Comparison of ENCODE assay signal across 8 mouse cellular contexts in genomic region chr10:66909204-66909889, GRCm38 (mm10).
DNase-seq lines count a peak whose midpoint lies in the region; ATAC-seq and TF ChIP-seq lines count a peak whose summit lies in the region.

No protein-coding gene starts in this region.

- 5% methylated on average over 12 of the region's 12 CpGs for WGBS in liver, adult 2 months
- WGBS in liver, embryonic 12.5 days (ENCODE audit: insufficient replicate concordance), result 14% methylated on average over 12 of the region's 12 CpGs
- WGBS in limb, embryonic 14.5 days, result 16% methylated on average over 12 of the region's 12 CpGs

- TF ChIP-seq CTCF in liver, adult 2 months (IDR thresholded peaks at IDR 0.05; ENCODE audit: low read depth, low read length), result peak; percentile 74

- peak; percentile 77 for DNase-seq in liver, adult 2 months (ENCODE audit: extremely low read depth, low read depth, low spot score)
- DNase-seq in NIH3T3 (ENCODE audit: low read depth), result peak; percentile 88
- DNase-seq in cerebellum, postnatal 4 days (ENCODE audit: low spot score in 2 of 2), result peak; percentile 45 to 72
- peak; percentile 91 for DNase-seq in limb, embryonic 14.5 days (ENCODE audit: low spot score)
- no peak for DNase-seq in frontal cortex, postnatal 10 days (ENCODE audit: low spot score in 2 of 2)

- no peaks in the 10 kb centered on the region for H3K79me2 ChIP-seq in liver, adult 2 months (ENCODE audit: control insufficient read depth, insufficient read depth, low read length)

- no peak for TF ChIP-seq POLR2A in liver, adult 2 months (IDR thresholded peaks at IDR 0.05; ENCODE audit: extremely low read depth, insufficient read depth, low read length)
- no peak for TF ChIP-seq POLR2A in limb, embryonic 14.5 days (IDR thresholded peaks at IDR 0.05; ENCODE audit: borderline replicate concordance, extremely low read depth, insufficient read depth, insufficient read length)

- no peak overlapping the region for H3K4me3 ChIP-seq in liver, adult 2 months (ENCODE audit: insufficient read depth, low read depth, low read length)
- H3K4me3 ChIP-seq in liver, embryonic 12.5 days, result no peak overlapping the region
- H3K4me3 ChIP-seq in limb, embryonic 14.5 days (replicated peaks; ENCODE audit: low read length), result no peak overlapping the region

- peak overlapping the region; percentile 63 for H3K27ac ChIP-seq in liver, adult 2 months (replicated peaks; ENCODE audit: insufficient read depth, low read depth, low read length)
- no peak overlapping the region for H3K27ac ChIP-seq in liver, embryonic 12.5 days
- no peak overlapping the region for H3K27ac ChIP-seq in limb, embryonic 14.5 days (replicated peaks; ENCODE audit: low read depth, low read length)

- H3K4me2 ChIP-seq in liver, embryonic 12.5 days, result no peak overlapping the region
- no peak overlapping the region for H3K4me2 ChIP-seq in limb, embryonic 14.5 days (replicated peaks; ENCODE audit: low read depth, low read length, severe bottlenecking)

- H3K4me1 ChIP-seq in liver, adult 2 months (ENCODE audit: control insufficient read depth, insufficient read depth, low read length), result peaks cover 22% of the 10 kb centered on the region
- H3K4me1 ChIP-seq in liver, embryonic 12.5 days, result peaks cover 49% of the 10 kb centered on the region
- peaks cover 13% of the 10 kb centered on the region for H3K4me1 ChIP-seq in limb, embryonic 14.5 days (ENCODE audit: control insufficient read depth, insufficient read depth, low read length)

- H3K9ac ChIP-seq in liver, adult 2 months (ENCODE audit: low read depth, low read length), result no peak overlapping the region
- no peak overlapping the region for H3K9ac ChIP-seq in liver, embryonic 12.5 days
- H3K9ac ChIP-seq in limb, embryonic 14.5 days (ENCODE audit: low read depth, low read length, severe bottlenecking), result no peak overlapping the region

- no peaks in the 10 kb centered on the region for H3K9me3 ChIP-seq in liver, embryonic 12.5 days (replicated peaks)
- H3K9me3 ChIP-seq in limb, embryonic 14.5 days (ENCODE audit: control insufficient read depth, low read length), result no peaks in the 10 kb centered on the region

- no peak for ATAC-seq in liver, embryonic 12.5 days
- ATAC-seq in hematopoietic stem cell, adult 5-6 weeks (replicated peaks in 1 of 2; ENCODE audit: insufficient read depth in 1 of 2, low FRiP score in 2 of 2, low TSS enrichment in 1 of 2, low read depth in 1 of 2, poor library complexity in 2 of 2, severe bottlenecking in 2 of 2), result peak; percentile 48 to 51; a peak in 2 of 4 replicates
- ATAC-seq in limb, embryonic 14.5 days (ENCODE audit: low FRiP score, low read depth), result no peak
- peak; percentile 83 for ATAC-seq in neutrophil, adult 5-6 weeks (ENCODE audit: extremely low read depth, insufficient number of reproducible peaks, low FRiP score, poor library complexity, severe bottlenecking)

- H3K27me3 ChIP-seq in liver, adult 2 months (ENCODE audit: control insufficient read depth, insufficient read depth, low read length), result no peaks in the 10 kb centered on the region
- H3K27me3 ChIP-seq in liver, embryonic 12.5 days (replicated peaks), result peaks cover 5% of the 10 kb centered on the region; the same call in 1 of the 2 replicates
- no peaks in the 10 kb centered on the region for H3K27me3 ChIP-seq in limb, embryonic 14.5 days (ENCODE audit: control insufficient read depth, insufficient read depth, low read length)

- H3K36me3 ChIP-seq in liver, adult 2 months (ENCODE audit: control insufficient read depth, insufficient read depth, low read length), result no peaks in the 10 kb centered on the region
- H3K36me3 ChIP-seq in liver, embryonic 12.5 days, result no peaks in the 10 kb centered on the region
- no peaks in the 10 kb centered on the region for H3K36me3 ChIP-seq in limb, embryonic 14.5 days (ENCODE audit: control insufficient read depth, insufficient read depth, low read length)

Comparison
In these comparisons a context has a peak if more than half of its experiments do, and no peak if none do; other contexts are left out.
1. DNase-seq: peak in liver, adult 2 months (single experiment), NIH3T3 (single experiment), cerebellum, postnatal 4 days (2 of 2) and limb, embryonic 14.5 days (single experiment); none in frontal cortex, postnatal 10 days (0 of 2).
2. ATAC-seq: peak in hematopoietic stem cell, adult 5-6 weeks (2 of 2) and neutrophil, adult 5-6 weeks (single experiment); none in liver, embryonic 12.5 days (single experiment) and limb, embryonic 14.5 days (single experiment).